Mouse (Mus musculus) stomach, embryonic 14.5 days (tissue): ENCODE measurements around the gene Ptprj. TPM values are rescaled to one million over a fixed set of nuclear protein-coding genes. Genes with fewer than 3 reads are reported as not detected.
A peak's percentile ranks its signal among the peaks of the same experiment; 100 is the strongest.

Experiments used
- ATAC-seq: fragments of 200-750 bp; cut with Nextera tagmentation; 2 replicates; pipeline ENCODE4 v1.8.0; 2017; ENCODE audit warnings: low read depth, moderate TSS enrichment; ENCODE audit not compliant: insufficient number of reproducible peaks, insufficient read depth, low FRiP score
- H3K27ac ChIP-seq: fragments of 300-500 bp; sonication (generic); 2 replicates; pipeline ENCODE4 v1.5.1; 2014; ENCODE audit warnings: mild to moderate bottlenecking, low read length, moderate library complexity, mixed read lengths
- H3K27me3 ChIP-seq: fragments of 300-500 bp; sonication (generic); 2 replicates; pipeline ENCODE4 v1.6.1; 2014; ENCODE audit warnings: low read length, control low read depth, mixed read lengths; ENCODE audit not compliant: control insufficient read depth, insufficient read depth
- H3K36me3 ChIP-seq: fragments of 300-500 bp; sonication (generic); 2 replicates; pipeline ENCODE4 v1.6.1; 2014; ENCODE audit warnings: mild to moderate bottlenecking, control low read depth, low read length, moderate library complexity, mixed read lengths; ENCODE audit not compliant: control insufficient read depth, insufficient read depth
- H3K4me1 ChIP-seq: fragments of 300-500 bp; sonication (generic); 2 replicates; pipeline ENCODE4 v1.6.1; 2014; ENCODE audit warnings: low read length, control low read depth, mixed read lengths; ENCODE audit not compliant: control insufficient read depth, insufficient read depth
- H3K4me2 ChIP-seq: fragments of 300-500 bp; sonication (generic); replicated peaks from 2 replicates; pipeline ENCODE4 v1.6.1; 2014; ENCODE audit warnings: low read depth, low read length, control low read depth
- H3K4me3 ChIP-seq: fragments of 300-500 bp; sonication (generic); 2 replicates; pipeline ENCODE4 v1.5.1; 2014; ENCODE audit warnings: low read depth, low read length, control low read depth
- H3K9ac ChIP-seq: fragments of 300-500 bp; sonication (generic); replicated peaks from 2 replicates; pipeline ENCODE4 v1.6.1; 2014; ENCODE audit warnings: low read depth, mild to moderate bottlenecking, control low read depth, low read length, moderate library complexity, mixed read lengths
- H3K9me3 ChIP-seq: fragments of 300-500 bp; sonication (generic); 2 replicates; pipeline ENCODE4 v1.6.1; 2016; ENCODE audit warnings: low read depth, low read length, control low read depth; ENCODE audit not compliant: control insufficient read depth
- WGBS: fragments of 180-500 bp; shearing (Covaris S2); extraction: QIAGEN DNeasy Blood & Tissue Kit; methylation state at CpG from one replicate; pipeline ENCODE4 v1.1.7; 2014; 5-methylcytosine and 5-hydroxymethylcytosine counted together
- polyA plus RNA-seq: library from polyadenylated mRNA; unstranded; fragments of >200 nt; fragmentation: Nextera tagmentation; extraction: Ambion mirVana; gene quantifications from 2 replicates; pipeline ENCODE4 v1.2.1, GENCODE M21; 2014

Ptprj gene
- polyA plus RNA-seq, 1 experiment from 2014 or later: 6.0 TPM

GRCm38 (mm10) chr2:90533944-90534343, 46.5 kb downstream of the Ptprj start:
- Histone ChIP-seq H3K4me3 (no peak overlapping the region), H3K36me3 (no peaks in the 10 kb centered on the region), H3K27ac (no peak overlapping the region), H3K4me1 (no peaks in the 10 kb centered on the region), H3K9me3 (no peaks in the 10 kb centered on the region), H3K9ac (no peak overlapping the region), H3K4me2 (no peak overlapping the region), H3K27me3 (no peaks in the 10 kb centered on the region)
- 94% methylated on average over 7 of the region's 7 CpGs for WGBS
- no peak for ATAC-seq

- Histone ChIP-seq H3K9ac (no peak overlapping the region), H3K36me3 (no peaks in the 10 kb centered on the region), H3K4me3 (no peak overlapping the region), H3K4me2 (no peak overlapping the region), H3K9me3 (no peaks in the 10 kb centered on the region), H3K27ac (no peak overlapping the region), H3K27me3 (no peaks in the 10 kb centered on the region), H3K4me1 (peaks cover 6% of the 10 kb centered on the region)
- no peak for ATAC-seq
- WGBS: 84% methylated on average over 5 of the region's 5 CpGs
These were observed 48.4 kb downstream of the Ptprj start for GRCm38 (mm10) chr2:90532095-90532494.

- Histone ChIP-seq H3K4me1 (peaks cover 17% of the 10 kb centered on the region), H3K27me3 (no peaks in the 10 kb centered on the region), H3K4me2 (no peak overlapping the region), H3K9me3 (no peaks in the 10 kb centered on the region), H3K36me3 (no peaks in the 10 kb centered on the region), H3K4me3 (no peak overlapping the region), H3K27ac (no peak overlapping the region), H3K9ac (no peak overlapping the region)
- 86% methylated on average over 5 of the region's 5 CpGs for WGBS
- no peak for ATAC-seq
These were observed 52.3 kb downstream of the Ptprj start for GRCm38 (mm10) chr2:90528107-90528506.

- no peaks in the 10 kb centered on the region for H3K36me3 ChIP-seq
- WGBS: 28% methylated on average over 6 of the region's 6 CpGs
- no peaks in the 10 kb centered on the region for H3K9me3 ChIP-seq
- H3K9ac ChIP-seq: no peak overlapping the region
- peak overlapping the region; percentile 90 for H3K27ac ChIP-seq
- H3K4me1 ChIP-seq: peaks cover 17% of the 10 kb centered on the region
- H3K4me2 ChIP-seq: 0 out of 2 replicates have a peak overlapping the region, but pooled peaks have one; percentile 25
- no peak overlapping the region for H3K4me3 ChIP-seq
- ATAC-seq: no peak
- H3K27me3 ChIP-seq: no peaks in the 10 kb centered on the region
These were observed 53.5 kb downstream of the Ptprj start for GRCm38 (mm10) chr2:90526971-90527370.

GRCm38 (mm10) chr2:90526564-90526963, 53.9 kb downstream of the Ptprj start:
- no peak overlapping the region for H3K9ac ChIP-seq
- no peaks in the 10 kb centered on the region for H3K36me3 ChIP-seq
- 18% methylated on average over 6 of the region's 6 CpGs for WGBS
- H3K4me1 ChIP-seq: peaks cover 17% of the 10 kb centered on the region
- no peaks in the 10 kb centered on the region for H3K27me3 ChIP-seq
- 0 out of 2 replicates have a peak overlapping the region, but pooled peaks have one; percentile 25 for H3K4me2 ChIP-seq
- peak overlapping the region; percentile 90 for H3K27ac ChIP-seq
- H3K9me3 ChIP-seq: no peaks in the 10 kb centered on the region
- ATAC-seq: peak; percentile 82; the same call in 1 of the 2 replicates
- no peak overlapping the region for H3K4me3 ChIP-seq

- no peak overlapping the region for H3K4me3 ChIP-seq
- no peak overlapping the region for H3K9ac ChIP-seq
- no peaks in the 10 kb centered on the region for H3K36me3 ChIP-seq
- no peak for ATAC-seq
- WGBS: 63% methylated on average over 14 of the region's 14 CpGs
- 0 out of 2 replicates have a peak overlapping the region, but pooled peaks have one; percentile 25 for H3K4me2 ChIP-seq
- H3K4me1 ChIP-seq: peaks cover 17% of the 10 kb centered on the region
- H3K27ac ChIP-seq: peak overlapping the region; percentile 90
- H3K9me3 ChIP-seq: no peaks in the 10 kb centered on the region
- no peaks in the 10 kb centered on the region for H3K27me3 ChIP-seq
These were observed 54.6 kb downstream of the Ptprj start for GRCm38 (mm10) chr2:90525807-90526206.

- H3K4me2 ChIP-seq: no peak overlapping the region
- no peaks in the 10 kb centered on the region for H3K9me3 ChIP-seq
- peaks cover 16% of the 10 kb centered on the region for H3K4me1 ChIP-seq
- no peaks in the 10 kb centered on the region for H3K36me3 ChIP-seq
- 73% methylated on average over 6 of the region's 6 CpGs for WGBS
- ATAC-seq: no peak
- H3K27ac ChIP-seq: no peak overlapping the region
- H3K9ac ChIP-seq: no peak overlapping the region
- H3K4me3 ChIP-seq: no peak overlapping the region
- no peaks in the 10 kb centered on the region for H3K27me3 ChIP-seq
These were observed 58.0 kb downstream of the Ptprj start for GRCm38 (mm10) chr2:90522455-90522854.

- Histone ChIP-seq H3K4me3 (no peak overlapping the region), H3K4me2 (no peak overlapping the region), H3K9me3 (no peaks in the 10 kb centered on the region), H3K4me1 (peaks cover 15% of the 10 kb centered on the region), H3K9ac (no peak overlapping the region), H3K36me3 (no peaks in the 10 kb centered on the region), H3K27me3 (no peaks in the 10 kb centered on the region), H3K27ac (no peak overlapping the region)
- 81% methylated on average over 1 of the region's 1 CpGs for WGBS
- ATAC-seq: no peak
These were observed 58.5 kb downstream of the Ptprj start for GRCm38 (mm10) chr2:90521909-90522308.

- 79% methylated on average over 6 of the region's 6 CpGs for WGBS
- ATAC-seq: no peak
- no peak overlapping the region for H3K4me3 ChIP-seq
- peaks cover 13% of the 10 kb centered on the region; the same call in 1 of the 2 replicates for H3K4me1 ChIP-seq
- H3K4me2 ChIP-seq: no peak overlapping the region
- H3K27ac ChIP-seq: no peak overlapping the region
- H3K9ac ChIP-seq: no peak overlapping the region
- no peaks in the 10 kb centered on the region for H3K36me3 ChIP-seq
- H3K27me3 ChIP-seq: no peaks in the 10 kb centered on the region
- no peaks in the 10 kb centered on the region for H3K9me3 ChIP-seq
These were observed 62.2 kb downstream of the Ptprj start for GRCm38 (mm10) chr2:90518296-90518695.
